Mouse (Mus musculus) urinary bladder, postnatal 36 days (tissue): Measurements from ENCODE around the gene Pde8b.

Experiments used
- DNase-seq, 2 experiments: peaks; one replicate each; pipeline ENCODE4 v3.0.0; 2022; ENCODE audit warnings: low spot score in 2 of 2, mixed read lengths in 1 of 2

Pde8b gene

GRCm38 (mm10) chr13:95140460-95141079, 109.6 kb downstream of the Pde8b start:
- DNase-seq = no peak

GRCm38 (mm10) chr13:95135326-95136150, 114.6 kb downstream of the Pde8b start:
- no peak for DNase-seq

DNA sequence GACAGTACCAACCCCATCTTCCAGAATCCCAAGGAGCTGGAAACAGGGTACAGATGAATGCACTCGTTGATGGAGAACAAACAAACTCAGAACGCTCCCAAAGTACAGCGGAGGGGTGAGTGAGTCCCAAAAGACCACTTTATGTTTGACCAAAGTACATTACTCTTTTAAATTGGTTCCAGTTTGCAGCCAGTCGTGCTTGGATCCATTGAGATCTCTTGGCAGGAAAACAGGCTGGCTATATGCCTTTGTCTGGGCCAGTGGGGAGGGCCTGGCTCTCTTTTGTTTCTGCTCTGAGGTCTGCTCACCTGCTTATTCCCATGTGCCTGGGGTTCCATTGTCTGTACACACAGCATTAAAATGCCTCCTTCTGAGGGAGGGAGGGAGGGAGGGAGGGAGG, 118.3 kb downstream of the Pde8b start:
- DNase-seq = no peak

GRCm38 (mm10) chr13:95131041-95131440, 119.1 kb downstream of the Pde8b start:
- no peak for DNase-seq

GRCm38 (mm10) chr13:95127288-95127687, 122.8 kb downstream of the Pde8b start:
- no peak for DNase-seq

DNA sequence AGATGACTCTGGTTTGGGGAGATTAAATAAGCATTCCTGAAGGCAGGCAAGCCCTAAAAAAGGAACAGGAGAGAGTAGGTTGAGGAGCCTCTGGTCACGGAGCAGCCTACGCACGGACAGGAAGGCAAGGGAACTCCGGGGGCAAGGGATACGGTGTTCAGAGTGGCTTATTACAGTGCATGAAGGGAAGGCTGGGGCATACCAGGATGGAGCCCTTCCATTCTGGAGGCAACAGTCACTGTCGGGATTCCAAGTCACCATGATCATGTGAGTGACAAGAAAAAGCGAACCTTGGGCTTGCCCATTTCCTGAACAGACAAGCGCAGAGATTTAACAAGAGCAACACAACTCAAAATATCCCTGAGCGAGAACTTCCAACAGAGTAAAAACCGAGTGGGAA, 123.3 kb downstream of the Pde8b start:
- DNase-seq = no peak

GRCm38 (mm10) chr13:95125546-95126215, 124.5 kb downstream of the Pde8b start:
- no peak for DNase-seq

- DNase-seq = no peak
Observed at GRCm38 (mm10) chr13:95120570-95120969, 129.6 kb downstream of the Pde8b start.

DNA sequence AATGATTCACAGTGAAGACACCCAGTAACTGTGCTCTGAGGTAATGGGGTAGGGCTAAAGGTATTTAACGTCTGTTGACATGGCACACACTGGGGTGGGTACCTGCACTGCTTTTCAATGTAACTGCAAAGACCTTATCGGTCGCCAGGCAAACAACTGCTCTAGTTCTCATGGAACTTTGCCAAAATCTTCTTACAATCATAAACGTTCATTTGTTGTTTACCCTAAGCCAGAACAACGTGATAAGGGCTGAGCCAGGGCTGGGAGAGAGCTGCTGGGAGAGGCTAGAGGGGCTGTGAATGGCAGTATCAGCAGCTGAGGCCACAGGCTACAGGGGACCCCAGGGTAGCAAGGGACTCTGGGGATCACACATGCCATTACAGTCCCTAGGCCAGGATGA, 136.4 kb downstream of the Pde8b start:
- DNase-seq = peak; percentile 31 to 40

GRCm38 (mm10) chr13:95109555-95109954, 140.6 kb downstream of the Pde8b start:
- DNase-seq = no peak

- no peak for DNase-seq
Observed at GRCm38 (mm10) chr13:95108035-95108434, 142.1 kb downstream of the Pde8b start.

GRCm38 (mm10) chr13:95104865-95105264, 145.3 kb downstream of the Pde8b start:
- no peak for DNase-seq

- DNase-seq = no peak
Observed at GRCm38 (mm10) chr13:95102985-95103590, 147.0 kb downstream of the Pde8b start.

DNA sequence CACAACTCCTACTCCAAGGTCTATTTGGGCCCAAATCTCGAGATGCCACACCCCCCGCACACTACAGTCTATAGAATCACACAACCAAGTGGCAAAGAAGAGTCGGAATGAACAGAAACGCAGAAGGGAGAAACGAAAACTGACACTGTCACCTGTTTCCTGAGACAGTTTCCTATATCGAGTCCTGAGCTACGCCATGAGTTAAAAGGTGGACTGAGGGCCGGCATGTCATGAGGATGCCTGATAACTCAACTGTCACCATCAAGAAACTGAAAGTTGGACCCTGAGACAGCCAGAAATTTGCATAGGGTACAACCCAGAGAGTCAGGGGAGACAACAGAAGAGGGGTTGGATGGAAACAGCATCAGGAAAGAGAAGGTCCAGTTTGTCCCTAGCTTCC, 148.8 kb downstream of the Pde8b start:
- no peak for DNase-seq

DNA sequence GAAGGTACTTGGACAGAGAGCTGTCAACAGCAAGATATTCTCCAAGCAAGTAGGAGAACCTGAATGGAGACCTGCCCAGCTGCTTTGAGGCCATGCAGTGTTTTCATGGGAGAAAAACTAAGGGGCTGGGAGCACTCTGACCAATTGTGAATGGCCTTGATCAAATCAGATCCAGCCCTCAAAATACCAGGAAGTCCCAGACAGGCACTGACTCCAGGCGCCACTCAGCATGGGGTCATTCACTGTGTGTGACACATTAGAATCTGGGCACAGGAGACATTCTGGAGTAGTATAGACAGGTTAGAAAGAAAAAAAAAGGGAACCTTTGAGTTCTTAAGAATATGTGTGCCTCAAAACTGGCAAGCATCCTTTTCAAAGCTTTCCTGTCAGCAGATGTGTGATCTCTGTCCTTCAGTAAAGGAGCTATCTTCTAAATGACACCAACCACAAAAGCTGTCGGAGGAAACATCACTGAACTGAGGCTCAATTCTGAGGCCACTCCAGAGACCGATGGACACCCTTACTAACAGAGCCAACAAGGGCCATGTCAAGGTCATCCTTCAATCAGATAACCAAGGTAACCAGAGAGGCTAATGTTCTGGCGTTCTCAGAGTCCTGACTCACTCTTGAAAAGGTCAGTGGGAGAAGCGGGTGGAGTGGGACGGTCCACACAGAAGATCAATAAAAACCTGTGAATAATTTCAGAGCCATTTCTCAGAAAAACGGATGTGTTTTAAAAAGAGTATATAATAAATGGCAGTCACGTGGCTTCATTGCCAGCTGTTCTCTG, 151.0 kb downstream of the Pde8b start:
- DNase-seq = no peak

GRCm38 (mm10) chr13:95096646-95097045, 153.5 kb downstream of the Pde8b start:
- DNase-seq = no peak

DNA sequence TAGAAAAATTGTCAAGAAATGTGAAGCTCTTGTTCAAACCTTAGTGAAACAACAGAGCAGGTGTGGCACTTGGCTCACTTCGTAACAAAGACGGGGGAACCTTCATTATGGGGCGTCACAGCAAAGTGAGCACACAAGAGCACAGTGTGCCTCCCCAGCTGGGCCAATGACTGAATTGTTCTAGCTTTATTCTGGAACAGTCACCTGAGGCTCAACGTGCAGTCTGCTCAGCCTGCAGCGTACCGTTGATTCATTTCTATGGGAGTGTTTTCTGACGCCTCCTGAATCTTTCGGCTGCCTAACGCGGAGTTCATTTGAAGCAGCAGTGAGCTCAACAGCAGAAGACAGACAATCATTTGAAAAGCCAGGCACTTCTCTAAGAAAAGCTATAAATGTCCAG, 154.3 kb downstream of the Pde8b start:
- no peak for DNase-seq

GRCm38 (mm10) chr13:95091546-95092445, 158.3 kb downstream of the Pde8b start:
- DNase-seq = no peak

GRCm38 (mm10) chr13:95087358-95087787, 162.8 kb downstream of the Pde8b start:
- DNase-seq = no peak

- DNase-seq = no peak
Observed at GRCm38 (mm10) chr13:95086033-95086432, 164.1 kb downstream of the Pde8b start.
